In the genomic region with DNA sequence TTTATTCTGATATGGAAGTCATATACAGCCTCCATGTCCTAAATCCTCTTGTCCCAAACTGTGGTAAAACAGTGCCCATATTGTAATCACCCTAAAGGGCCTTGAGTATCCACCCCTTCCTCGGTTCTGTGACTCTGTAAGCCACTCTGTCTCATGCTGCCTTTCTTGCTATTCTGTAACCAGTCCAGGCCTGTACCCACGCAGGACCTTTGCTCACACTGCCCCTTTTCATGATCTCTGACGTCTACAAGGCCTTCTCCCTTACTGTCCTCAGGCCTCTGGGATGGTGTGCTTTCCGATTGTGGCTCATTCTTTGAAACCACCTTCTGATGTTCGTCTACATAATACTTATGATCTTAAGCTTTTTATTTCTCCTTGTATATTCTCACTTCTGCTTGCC, we compare ENCODE assay signal across 15 mouse cellular contexts. TPM values are rescaled to one million over a fixed set of nuclear protein-coding genes. Genes with fewer than 3 reads are reported as not detected.
DNase-seq lines count a peak whose midpoint lies in the region; ATAC-seq and TF ChIP-seq lines count a peak whose summit lies in the region.
"Had no signal": no experiment of that assay in that cellular context is flagged by ENCODE, and none has a peak within 500 bp of the region (broad histone marks: within the 10 kb centered on the region; RNA-seq: fewer than 3 reads in every experiment).

No protein-coding gene starts in this region.

- H3K4me2 ChIP-seq in hindbrain, embryonic 13.5 days, result peak overlapping the region; percentile 61; the same call in 1 of the 2 replicates
- no peak overlapping the region for H3K4me2 ChIP-seq in hindbrain, postnatal 0 days (ENCODE audit: low read depth, low read length)
- H3K4me2 ChIP-seq in liver, embryonic 12.5 days, result 0 out of 2 replicates have a peak overlapping the region, but pooled peaks have one; percentile 65
- no peak overlapping the region for H3K4me2 ChIP-seq in liver, postnatal 0 days (ENCODE audit: low read depth, low read length)
- H3K4me2 ChIP-seq in neural tube, embryonic 13.5 days, result 0 out of 2 replicates have a peak overlapping the region, but pooled peaks have one; percentile 60
- no peak overlapping the region for H3K4me2 ChIP-seq in stomach, postnatal 0 days (replicated peaks; ENCODE audit: low read depth)

- DNase-seq in hindbrain, postnatal 0 days (ENCODE audit: low spot score), result no peak
- DNase-seq in liver, postnatal 0 days, result no peak
- no peak for DNase-seq in neural tube, embryonic 10.5 days (ENCODE audit: extremely low spot score, low spot score)
- DNase-seq in stomach, postnatal 0 days (ENCODE audit: low spot score), result no peak
- no peak for DNase-seq in frontal cortex, adult 2 months (ENCODE audit: extremely low spot score in 1 of 2, low spot score in 1 of 2)
- DNase-seq: adrenal gland, postnatal 25 days; cerebellum, postnatal 25 days; heart, adult 2 months; thymus, postnatal 14 days had no signal

- H3K27ac ChIP-seq in hindbrain, embryonic 13.5 days, result no peak overlapping the region
- no peak overlapping the region for H3K27ac ChIP-seq in hindbrain, postnatal 0 days
- H3K27ac ChIP-seq in liver, embryonic 12.5 days, result no peak overlapping the region
- H3K27ac ChIP-seq in liver, postnatal 0 days (ENCODE audit: low read depth), result no peak overlapping the region
- no peak overlapping the region for H3K27ac ChIP-seq in neural tube, embryonic 13.5 days (replicated peaks)
- no peak overlapping the region for H3K27ac ChIP-seq in stomach, postnatal 0 days (replicated peaks)
- H3K27ac ChIP-seq: heart, adult 2 months; limb, embryonic 12.5 days; neural tube, embryonic 12.5 days; stomach, embryonic 15.5 days had no signal

- peaks cover 5% of the 10 kb centered on the region for H3K36me3 ChIP-seq in hindbrain, embryonic 13.5 days
- H3K36me3 ChIP-seq in hindbrain, postnatal 0 days (ENCODE audit: insufficient read depth, low read length), result no peaks in the 10 kb centered on the region
- H3K36me3 ChIP-seq in liver, embryonic 12.5 days, result peaks cover 7% of the 10 kb centered on the region
- peaks cover 4% of the 10 kb centered on the region; the same call in 1 of the 2 replicates for H3K36me3 ChIP-seq in liver, postnatal 0 days (replicated peaks; ENCODE audit: insufficient read depth, low read length)
- peaks cover 4% of the 10 kb centered on the region for H3K36me3 ChIP-seq in neural tube, embryonic 13.5 days
- no peaks in the 10 kb centered on the region for H3K36me3 ChIP-seq in stomach, postnatal 0 days (ENCODE audit: control insufficient read depth, insufficient read depth, low read length)
- H3K36me3 ChIP-seq: stomach, embryonic 15.5 days had no signal

- 82% methylated on average over 5 of the region's 5 CpGs for WGBS in hindbrain, embryonic 13.5 days
- 73% methylated on average over 5 of the region's 5 CpGs for WGBS in hindbrain, postnatal 0 days
- WGBS in liver, embryonic 12.5 days (ENCODE audit: insufficient replicate concordance), result 73% methylated on average over 5 of the region's 5 CpGs
- 75% methylated on average over 5 of the region's 5 CpGs for WGBS in liver, postnatal 0 days (ENCODE audit: insufficient replicate concordance)
- 71% methylated on average over 5 of the region's 5 CpGs for WGBS in neural tube, embryonic 13.5 days
- WGBS in stomach, postnatal 0 days, result 69% methylated on average over 5 of the region's 5 CpGs

- TF ChIP-seq EP300 in liver, postnatal 0 days (IDR thresholded peaks at IDR 0.05; ENCODE audit: low read depth), result no peak
- TF ChIP-seq EP300 in stomach, postnatal 0 days (optimal IDR thresholded peaks at IDR 0.05), result no peak

- ATAC-seq in hindbrain, embryonic 13.5 days (ENCODE audit: low FRiP score), result no peak
- no peak for ATAC-seq in hindbrain, postnatal 0 days
- ATAC-seq in liver, embryonic 12.5 days, result no peak
- ATAC-seq in liver, postnatal 0 days, result no peak
- no peak for ATAC-seq in neural tube, embryonic 13.5 days (ENCODE audit: low read depth)
- ATAC-seq in stomach, postnatal 0 days (ENCODE audit: low FRiP score, low TSS enrichment), result no peak

- H3K4me1 ChIP-seq in hindbrain, embryonic 13.5 days (replicated peaks), result peaks cover 9% of the 10 kb centered on the region
- H3K4me1 ChIP-seq in hindbrain, postnatal 0 days (ENCODE audit: insufficient read depth, low read length), result peaks cover 4% of the 10 kb centered on the region; the same call in 1 of the 2 replicates
- peaks cover 10% of the 10 kb centered on the region for H3K4me1 ChIP-seq in liver, embryonic 12.5 days
- H3K4me1 ChIP-seq in liver, postnatal 0 days (ENCODE audit: insufficient read depth), result peaks cover 3% of the 10 kb centered on the region; the same call in 1 of the 2 replicates
- peaks cover 13% of the 10 kb centered on the region for H3K4me1 ChIP-seq in neural tube, embryonic 13.5 days (replicated peaks)
- H3K4me1 ChIP-seq in stomach, postnatal 0 days (replicated peaks; ENCODE audit: control insufficient read depth, insufficient read depth), result 0 out of 2 replicates have a peak, but pooled peaks cover 2% of the 10 kb centered on the region
- H3K4me1 ChIP-seq: stomach, embryonic 15.5 days had no signal

- H3K9ac ChIP-seq in hindbrain, embryonic 13.5 days, result 0 out of 2 replicates have a peak overlapping the region, but pooled peaks have one; percentile 26
- no peak overlapping the region for H3K9ac ChIP-seq in hindbrain, postnatal 0 days (replicated peaks; ENCODE audit: low read length)
- no peak overlapping the region for H3K9ac ChIP-seq in liver, embryonic 12.5 days
- no peak overlapping the region for H3K9ac ChIP-seq in liver, postnatal 0 days (replicated peaks)
- 0 out of 2 replicates have a peak overlapping the region, but pooled peaks have one; percentile 88 for H3K9ac ChIP-seq in neural tube, embryonic 13.5 days
- 0 out of 2 replicates have a peak overlapping the region, but pooled peaks have one; percentile 35 for H3K9ac ChIP-seq in stomach, postnatal 0 days (ENCODE audit: low read length)
- H3K9ac ChIP-seq: limb, embryonic 12.5 days; neural tube, embryonic 12.5 days; stomach, embryonic 15.5 days had no signal

- H3K27me3 ChIP-seq in hindbrain, embryonic 13.5 days, result no peaks in the 10 kb centered on the region
- H3K27me3 ChIP-seq in hindbrain, postnatal 0 days (ENCODE audit: insufficient read depth, low read length), result no peaks in the 10 kb centered on the region
- no peaks in the 10 kb centered on the region for H3K27me3 ChIP-seq in liver, embryonic 12.5 days (replicated peaks)
- H3K27me3 ChIP-seq in liver, postnatal 0 days (ENCODE audit: insufficient read depth, low read length), result no peaks in the 10 kb centered on the region
- no peaks in the 10 kb centered on the region for H3K27me3 ChIP-seq in neural tube, embryonic 13.5 days
- H3K27me3 ChIP-seq in stomach, postnatal 0 days (ENCODE audit: control insufficient read depth, insufficient read depth, low read length), result no peaks in the 10 kb centered on the region
- H3K27me3 ChIP-seq: limb, embryonic 12.5 days; neural tube, embryonic 12.5 days; stomach, embryonic 15.5 days had no signal

- no peaks in the 10 kb centered on the region for H3K9me3 ChIP-seq in hindbrain, embryonic 13.5 days
- no peaks in the 10 kb centered on the region for H3K9me3 ChIP-seq in hindbrain, postnatal 0 days (ENCODE audit: low read length)
- no peaks in the 10 kb centered on the region for H3K9me3 ChIP-seq in liver, embryonic 12.5 days (replicated peaks)
- no peaks in the 10 kb centered on the region for H3K9me3 ChIP-seq in liver, postnatal 0 days (ENCODE audit: low read length)
- H3K9me3 ChIP-seq in neural tube, embryonic 13.5 days, result no peaks in the 10 kb centered on the region
- H3K9me3 ChIP-seq in stomach, postnatal 0 days (ENCODE audit: control insufficient read depth, low read length), result no peaks in the 10 kb centered on the region
- H3K9me3 ChIP-seq: limb, embryonic 12.5 days; neural tube, embryonic 12.5 days; stomach, embryonic 15.5 days had no signal

- TF ChIP-seq CTCF in hindbrain, postnatal 0 days (IDR thresholded peaks at IDR 0.05; ENCODE audit: low read depth), result no peak
- no peak for TF ChIP-seq CTCF in liver, postnatal 0 days (IDR thresholded peaks at IDR 0.05; ENCODE audit: low read depth)
- TF ChIP-seq CTCF in stomach, postnatal 0 days (IDR thresholded peaks at IDR 0.05; ENCODE audit: low read depth), result no peak

- H3K4me3 ChIP-seq in hindbrain, embryonic 13.5 days, result no peak overlapping the region
- no peak overlapping the region for H3K4me3 ChIP-seq in hindbrain, postnatal 0 days (ENCODE audit: low read length)
- H3K4me3 ChIP-seq in liver, embryonic 12.5 days, result no peak overlapping the region
- H3K4me3 ChIP-seq in liver, postnatal 0 days (ENCODE audit: low read depth, low read length), result no peak overlapping the region
- H3K4me3 ChIP-seq in neural tube, embryonic 13.5 days, result no peak overlapping the region
- H3K4me3 ChIP-seq in stomach, postnatal 0 days (ENCODE audit: low read depth, low read length), result no peak overlapping the region
- H3K4me3 ChIP-seq: heart, adult 2 months had no signal

RNA-seq across cellular contexts. Expression of a gene that starts 1.4 kb away (rescaled TPM):
- polyA plus RNA-seq in hindbrain, embryonic 13.5 days (2015; fragmentation: Nextera tagmentation; extraction: Ambion mirVana), result 111 TPM in 2 replicates
- total RNA-seq in hindbrain, postnatal 0 days (2014; rRNA removed), result 85.8 and 89.4 TPM in 2 replicates
- 90.5 and 91.1 TPM in 2 replicates for polyA plus RNA-seq in hindbrain, postnatal 0 days (2015; fragmentation: Nextera tagmentation; extraction: Ambion mirVana)
- polyA plus RNA-seq in liver, embryonic 12.5 days (2016; fragmentation: Nextera tagmentation; extraction: Ambion mirVana), result 30.2 and 30.9 TPM in 2 replicates
- polyA plus RNA-seq in liver, postnatal 0 days (2015; fragmentation: Nextera tagmentation; extraction: Ambion mirVana), result 16.7 and 17.0 TPM in 2 replicates
- 108 and 117 TPM in 2 replicates for polyA plus RNA-seq in neural tube, embryonic 13.5 days (2015; fragmentation: Nextera tagmentation; extraction: Ambion mirVana)
- 32.6 and 35.0 TPM in 2 replicates for polyA plus RNA-seq in stomach, postnatal 0 days (2015; fragmentation: Nextera tagmentation; extraction: Ambion mirVana)
- 115 and 122 TPM in 2 replicates for polyA plus RNA-seq in frontal cortex, adult 2 months (2012; rRNA removed)

Comparison
In these comparisons a context has a peak if more than half of its experiments do, and no peak if none do; other contexts are left out.
1. H3K4me2 ChIP-seq: peak in hindbrain, embryonic 13.5 days (single experiment), liver, embryonic 12.5 days (single experiment) and neural tube, embryonic 13.5 days (single experiment); none in hindbrain, postnatal 0 days (single experiment), liver, postnatal 0 days (single experiment) and stomach, postnatal 0 days (single experiment).
2. H3K9ac ChIP-seq: peak in hindbrain, embryonic 13.5 days (single experiment), neural tube, embryonic 13.5 days (single experiment) and stomach, postnatal 0 days (single experiment); none in hindbrain, postnatal 0 days (single experiment), liver, embryonic 12.5 days (single experiment) and liver, postnatal 0 days (single experiment).